ENCODE assay signal across 17 mouse cellular contexts in the genomic region with DNA sequence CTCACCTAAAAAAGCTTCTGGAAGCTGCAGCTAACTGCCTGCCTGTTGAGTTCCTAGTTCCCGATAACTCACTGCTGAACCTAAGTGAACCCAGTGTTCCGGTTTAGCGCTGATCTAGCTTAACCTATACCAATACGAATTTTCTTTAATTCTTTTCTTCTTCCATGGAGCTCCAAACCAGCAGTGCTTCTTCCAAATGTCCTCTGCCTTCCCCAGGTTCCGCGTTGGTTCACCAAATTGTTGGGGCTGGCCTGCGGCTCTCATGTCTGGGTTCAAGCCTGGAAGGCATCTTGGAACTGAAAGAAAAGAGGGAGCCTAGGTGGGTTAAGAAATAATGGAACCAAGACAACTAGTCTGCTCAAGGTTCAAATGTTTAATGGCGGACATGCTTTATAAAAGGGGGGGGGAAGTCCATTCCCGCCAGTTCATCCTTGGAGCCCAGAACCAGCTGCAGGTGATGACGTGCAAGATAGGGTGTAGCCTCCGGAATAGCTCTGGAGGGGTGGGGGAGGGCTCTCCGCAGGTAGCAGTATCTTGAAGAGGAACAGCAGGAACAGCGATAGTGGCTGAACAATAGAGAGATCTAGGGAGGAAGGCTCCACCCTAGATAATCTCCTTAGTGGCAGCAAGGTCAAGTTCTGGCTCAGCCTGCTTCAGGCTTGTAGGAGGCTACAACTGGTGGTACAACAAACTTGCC. TPM values are rescaled to one million over a fixed set of nuclear protein-coding genes. Genes with fewer than 3 reads are reported as not detected.
DNase-seq lines count a peak whose midpoint lies in the region; TF ChIP-seq lines count a peak whose summit lies in the region.
"Not testable (repeated sequence)": the region's sequence is repeated elsewhere in the genome, so short reads cannot be mapped to it uniquely, and the experiment has no call there.
"Had no signal": no experiment of that assay in that cellular context is flagged by ENCODE, and none has a peak within 500 bp of the region (broad histone marks: within the 10 kb centered on the region; RNA-seq: fewer than 3 reads in every experiment).

No protein-coding gene starts in this region.

- H3K4me3 ChIP-seq in E14TG2a.4 (replicated peaks; ENCODE audit: low read length), result peak overlapping the region; percentile 68
- peak overlapping the region; percentile 75 to 92 for H3K4me3 ChIP-seq in MEL (ENCODE audit: control insufficient read depth in 1 of 2, insufficient read depth in 1 of 2, low read depth in 2 of 2, low read length in 2 of 2)

- not testable (repeated sequence) for TF ChIP-seq CTCF in E14TG2a.4 (conservative IDR thresholded peaks at IDR 0.05; ENCODE audit: low read length); MEL (IDR thresholded peaks at IDR 0.05 in 2 of 3, conservative IDR thresholded peaks at IDR 0.05 in 1 of 3; ENCODE audit: control insufficient read depth in 1 of 3, insufficient read depth in 1 of 3, low read depth in 2 of 3, low read length in 3 of 3, poor library complexity in 1 of 3, severe bottlenecking in 1 of 3)

- H3K27me3 ChIP-seq in E14TG2a.4 (ENCODE audit: insufficient read depth, low read length); MEL (ENCODE audit: control insufficient read depth in 1 of 2, insufficient read depth in 2 of 2, low read length in 2 of 2): not testable (repeated sequence)

- H3K4me1 ChIP-seq in E14TG2a.4 (replicated peaks; ENCODE audit: low read depth, low read length) (peaks cover 33% of the 10 kb centered on the region), MEL (ENCODE audit: control insufficient read depth in 1 of 2, insufficient read depth in 2 of 2, low read length in 2 of 2) (peaks cover 5 to 10% of the 10 kb centered on the region in 2 experiments; a peak in 2 of 4 replicates)

- peaks cover 14% of the 10 kb centered on the region for H3K36me3 ChIP-seq in E14TG2a.4 (ENCODE audit: insufficient read depth, low read length)
- peaks cover 0 to 14% of the 10 kb centered on the region in 2 experiments; a peak in 2 of 4 replicates for H3K36me3 ChIP-seq in MEL (ENCODE audit: control insufficient read depth in 1 of 2, insufficient read depth in 2 of 2, low read length in 2 of 2)

- peak overlapping the region; percentile 85 for H3K27ac ChIP-seq in MEL (ENCODE audit: control insufficient read depth, low read depth, low read length)

- H3K9ac ChIP-seq in MEL (ENCODE audit: control insufficient read depth, low read depth, low read length, poor library complexity, severe bottlenecking), result peak overlapping the region; percentile 81

- not testable (repeated sequence) for TF ChIP-seq POLR2A in MEL (IDR thresholded peaks at IDR 0.05; ENCODE audit: control insufficient read depth in 1 of 2, insufficient read depth in 1 of 2, low read depth in 1 of 2, low read length in 2 of 2, poor library complexity in 1 of 2)

- H3K79me2 ChIP-seq in MEL (ENCODE audit: control insufficient read depth, insufficient read depth, low read length, poor library complexity), result not testable (repeated sequence)

- TF ChIP-seq EP300 in MEL (IDR thresholded peaks at IDR 0.05; ENCODE audit: low read depth in 1 of 2, low read length in 2 of 2), result peak; percentile 46 to 60; a peak in 1 of 4 replicates

- H3K9me3 ChIP-seq in E14TG2a.4 (ENCODE audit: low read length), result peaks cover 55% of the 10 kb centered on the region
- not testable (repeated sequence) for H3K9me3 ChIP-seq in MEL (replicated peaks; ENCODE audit: insufficient read depth, low read length)

- TF ChIP-seq RAD21 in MEL (IDR thresholded peaks at IDR 0.05; ENCODE audit: low read depth, low read length), result not testable (repeated sequence)

- peak; percentile 91 for DNase-seq in ES-CJ7 (ENCODE audit: low read depth, low spot score)
- peak; percentile 82 for DNase-seq in MEL (ENCODE audit: low read depth, low spot score)
- peak; percentile 92 for DNase-seq in R1 (ENCODE audit: low read depth, low spot score)
- peak; percentile 93 for DNase-seq in ZHBTc4 (ENCODE audit: low read depth, low spot score)
- peak; percentile 2 for DNase-seq in thymus, postnatal 4 days

TF ChIP-seq in MEL, 35 proteins besides CTCF, POLR2A, EP300 and RAD21:
- TF ChIP-seq TCF12 (IDR thresholded peaks at IDR 0.05; ENCODE audit: low read depth, low read length) (peak; percentile 70; the same call in 1 of the 2 replicates), CHD1 (IDR thresholded peaks at IDR 0.05; ENCODE audit: low read depth, low read length) (peak; percentile 55; the same call in 1 of the 2 replicates), SIN3A (IDR thresholded peaks at IDR 0.05; ENCODE audit: low read length) (0 out of 2 replicates have a peak, but pooled peaks have one; percentile 30), TBP (IDR thresholded peaks at IDR 0.05; ENCODE audit: low read depth, low read length) (peak; percentile 54; the same call in 1 of the 2 replicates), ZMIZ1 (IDR thresholded peaks at IDR 0.05; ENCODE audit: low read depth, low read length) (0 out of 2 replicates have a peak, but pooled peaks have one; percentile 7), GATA1 (IDR thresholded peaks at IDR 0.05; ENCODE audit: low read depth, low read length) (peak; percentile 78), E2F4 (IDR thresholded peaks at IDR 0.05; ENCODE audit: borderline replicate concordance, low read depth, low read length) (0 out of 2 replicates have a peak, but pooled peaks have one; percentile 16), ETS1 (IDR thresholded peaks at IDR 0.05; ENCODE audit: low read depth, low read length) (peak; percentile 74), NELFE (IDR thresholded peaks at IDR 0.05; ENCODE audit: low read depth, low read length) (peak; percentile 32; the same call in 1 of the 2 replicates)
TF ChIP-seq in MEL: peak in this region for 9; not testable (repeated sequence) for 26.

RNA-seq across cellular contexts. Expression of gene 4930524B15Rik, which starts 17.0 kb away (rescaled TPM):
- not detected in 2 replicates for total RNA-seq in MEL (2012; rRNA removed)
- polyA plus RNA-seq in MEL (2012; ENCODE audit: insufficient read depth in 1 of 2, insufficient read length in 2 of 2, low read depth in 1 of 2, low replicate concordance in 2 of 2, missing spikeins in 1 of 2), result under 1 TPM in 1 of 2 experiments, not detected in 1; 0.03 TPM
- total RNA-seq: adrenal gland, adult 2 months; adrenal gland, postnatal 10 days; adrenal gland, postnatal 25 days; adrenal gland, postnatal 4 days; common myeloid progenitor, adult 5-6 weeks; G1E had no signal
- polyA plus RNA-seq: adrenal gland, adult 2 months; C2C12; embryonic facial prominence, embryonic 11.5 days; embryonic facial prominence, embryonic 15.5 days; erythroblast, embryonic 14.5 days; G1E; Patski had no signal

RNA-seq across cellular contexts. Expression of gene Nsg2, which starts 17.9 kb away (rescaled TPM):
- not detected in 2 replicates for total RNA-seq in MEL (2012; rRNA removed)
- not detected for polyA plus RNA-seq in MEL (2012; ENCODE audit: insufficient read depth in 1 of 2, insufficient read length in 2 of 2, low read depth in 1 of 2, low replicate concordance in 2 of 2, missing spikeins in 1 of 2)
- polyA plus RNA-seq: C2C12; erythroblast, embryonic 14.5 days; G1E; Patski had no signal

Comparison
In these comparisons a context has a peak if more than half of its experiments do, and no peak if none do; other contexts are left out.
1. Peak in every context shown above with its lines: DNase-seq, H3K4me3 ChIP-seq and H3K27ac ChIP-seq.
2. DNase-seq: peak in every context shown above with its lines; median percentile 93 in ZHBTc4; 92 in R1; 91 in ES-CJ7; 82 in MEL; 2 in thymus, postnatal 4 days.